Mouse (Mus musculus): ENCODE measurements at regions not wholly inside any gene's neighbourhood (a gene's known extent, or its start where the extent isn't known, plus 50 kb on each side); places are given as distances from the start of the nearest gene placed in this dataset.
"Not testable (repeated sequence)": the region's sequence is repeated elsewhere in the genome, so short reads cannot be mapped to it uniquely, and the experiment has no call there.

DNA sequence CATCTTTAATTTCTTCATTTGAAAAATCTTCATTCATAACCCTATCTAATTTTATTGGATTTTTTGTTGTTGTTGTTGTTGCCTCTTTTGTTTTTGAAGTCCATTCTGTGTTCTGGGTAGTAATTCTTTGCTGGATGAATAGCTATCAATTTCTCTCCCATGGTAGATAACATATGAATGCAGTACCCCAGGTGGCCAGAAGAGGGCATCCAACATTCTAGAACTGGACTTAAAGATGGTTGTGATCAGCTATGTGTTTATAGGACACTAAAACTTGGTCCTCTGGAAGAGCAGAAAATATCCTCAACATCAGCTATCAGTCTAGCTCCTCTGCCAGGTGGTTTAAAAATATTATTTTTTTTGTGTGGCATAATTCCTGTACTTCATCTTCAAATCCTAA, 73.0 kb downstream of the Prl2c3 start:
- not testable (repeated sequence) for H3K9ac ChIP-seq (ENCODE audit: low read length); H3K4me1 ChIP-seq (ENCODE audit: control insufficient read depth, insufficient read depth, low read length); ATAC-seq (ENCODE audit: insufficient read depth, low FRiP score); H3K36me3 ChIP-seq (ENCODE audit: control insufficient read depth, insufficient read depth, low read length); H3K4me3 ChIP-seq (replicated peaks; ENCODE audit: low read length); H3K4me2 ChIP-seq (ENCODE audit: low read depth, low read length); H3K9me3 ChIP-seq (replicated peaks; ENCODE audit: control insufficient read depth, low read length); H3K27me3 ChIP-seq (ENCODE audit: control insufficient read depth, insufficient read depth, low read length); H3K27ac ChIP-seq (ENCODE audit: low read length)

DNA sequence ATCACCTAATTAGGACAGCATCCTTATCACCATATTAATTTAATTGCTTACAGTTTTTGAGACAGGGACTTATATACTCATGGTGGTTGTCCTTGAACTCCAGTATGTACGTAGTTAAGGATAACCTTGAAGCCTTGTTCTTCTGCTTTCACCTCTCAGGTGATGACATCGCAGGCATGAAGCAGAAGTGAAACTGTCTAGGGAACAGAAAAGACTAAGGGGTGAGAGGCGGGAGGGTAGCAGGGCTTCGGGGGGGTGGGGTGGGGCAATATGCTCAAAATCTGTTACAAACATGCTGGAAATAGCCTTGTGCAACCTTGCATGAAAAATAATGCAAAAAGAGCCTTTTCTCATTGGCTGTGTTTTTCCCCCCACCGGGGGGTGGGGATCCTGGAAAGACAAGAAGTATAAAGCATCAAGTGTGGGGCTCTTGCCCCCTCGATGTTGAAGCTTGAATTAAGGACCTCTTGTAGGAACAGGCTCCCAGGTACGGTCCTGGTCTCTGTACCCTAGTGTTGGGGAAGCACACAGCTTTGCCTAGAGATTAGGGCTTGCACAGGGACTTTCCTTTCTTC, 81.8 kb downstream of the Prl2c3 start:
- 90% methylated on average over 7 of the region's 7 CpGs for WGBS

DNA sequence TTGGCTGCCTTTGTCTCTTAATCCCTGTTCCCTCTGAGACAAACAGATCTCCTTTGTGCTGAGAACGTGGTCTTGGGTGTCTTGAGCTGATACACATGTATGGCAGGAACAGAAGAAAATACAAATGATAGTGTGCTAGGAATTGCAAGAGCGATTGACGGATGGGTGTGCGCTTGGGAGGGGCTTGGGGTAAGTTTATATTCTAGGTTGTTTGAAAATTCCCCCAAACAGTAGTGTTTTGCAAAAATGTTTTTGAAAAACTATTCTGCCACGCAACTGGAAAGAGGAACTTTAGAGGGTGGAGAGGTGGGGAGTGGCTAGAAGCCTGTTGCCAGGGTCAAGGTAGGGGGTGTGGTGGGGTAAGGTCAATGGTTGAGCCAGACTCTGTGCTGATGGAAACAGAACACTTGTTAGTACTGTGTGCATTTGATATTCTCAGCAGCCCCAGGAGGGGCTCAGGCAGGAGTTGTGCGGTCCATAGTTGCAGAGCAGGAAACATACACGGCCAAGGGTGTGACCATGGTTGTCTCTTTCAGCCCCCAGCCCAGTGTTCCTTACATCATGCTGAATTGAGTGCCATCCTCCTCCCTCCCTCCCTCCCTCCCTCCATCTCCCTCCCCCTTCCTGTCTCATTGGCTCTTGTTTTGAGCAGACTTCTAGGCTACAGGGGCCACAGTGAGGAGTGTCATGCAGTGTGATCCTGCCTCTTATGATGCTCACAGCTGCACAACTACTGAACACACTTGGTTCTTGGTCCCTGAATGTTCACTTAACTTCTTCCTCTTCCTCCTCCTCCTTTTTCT, 88.2 kb downstream of the Prl2c3 start:
- H3K36me3 ChIP-seq (ENCODE audit: control insufficient read depth, insufficient read depth, low read length), result no peaks in the 10 kb centered on the region
- ATAC-seq (ENCODE audit: insufficient read depth, low FRiP score), result no peak
- H3K4me1 ChIP-seq (ENCODE audit: control insufficient read depth, insufficient read depth, low read length), result no peaks in the 10 kb centered on the region
- H3K27me3 ChIP-seq (ENCODE audit: control insufficient read depth, insufficient read depth, low read length), result no peaks in the 10 kb centered on the region
- no peaks in the 10 kb centered on the region for H3K9me3 ChIP-seq (replicated peaks; ENCODE audit: control insufficient read depth, low read length)
- H3K4me3 ChIP-seq (replicated peaks; ENCODE audit: low read length), result no peak overlapping the region
- H3K4me2 ChIP-seq (ENCODE audit: low read depth, low read length), result no peak overlapping the region
- H3K27ac ChIP-seq (ENCODE audit: low read length), result no peak overlapping the region
- 64% methylated on average over 7 of the region's 7 CpGs for WGBS
- no peak overlapping the region for H3K9ac ChIP-seq (ENCODE audit: low read length)

More for the DNA sequence above, 81.8 kb downstream of the Prl2c3 start:
- not testable (repeated sequence) for H3K9me3 ChIP-seq (replicated peaks; ENCODE audit: control insufficient read depth, low read length); ATAC-seq (ENCODE audit: insufficient read depth, low FRiP score); H3K4me3 ChIP-seq (replicated peaks; ENCODE audit: low read length); H3K4me2 ChIP-seq (ENCODE audit: low read depth, low read length); H3K9ac ChIP-seq (ENCODE audit: low read length); H3K27ac ChIP-seq (ENCODE audit: low read length); H3K4me1 ChIP-seq (ENCODE audit: control insufficient read depth, insufficient read depth, low read length); H3K36me3 ChIP-seq (ENCODE audit: control insufficient read depth, insufficient read depth, low read length); H3K27me3 ChIP-seq (ENCODE audit: control insufficient read depth, insufficient read depth, low read length)

DNA sequence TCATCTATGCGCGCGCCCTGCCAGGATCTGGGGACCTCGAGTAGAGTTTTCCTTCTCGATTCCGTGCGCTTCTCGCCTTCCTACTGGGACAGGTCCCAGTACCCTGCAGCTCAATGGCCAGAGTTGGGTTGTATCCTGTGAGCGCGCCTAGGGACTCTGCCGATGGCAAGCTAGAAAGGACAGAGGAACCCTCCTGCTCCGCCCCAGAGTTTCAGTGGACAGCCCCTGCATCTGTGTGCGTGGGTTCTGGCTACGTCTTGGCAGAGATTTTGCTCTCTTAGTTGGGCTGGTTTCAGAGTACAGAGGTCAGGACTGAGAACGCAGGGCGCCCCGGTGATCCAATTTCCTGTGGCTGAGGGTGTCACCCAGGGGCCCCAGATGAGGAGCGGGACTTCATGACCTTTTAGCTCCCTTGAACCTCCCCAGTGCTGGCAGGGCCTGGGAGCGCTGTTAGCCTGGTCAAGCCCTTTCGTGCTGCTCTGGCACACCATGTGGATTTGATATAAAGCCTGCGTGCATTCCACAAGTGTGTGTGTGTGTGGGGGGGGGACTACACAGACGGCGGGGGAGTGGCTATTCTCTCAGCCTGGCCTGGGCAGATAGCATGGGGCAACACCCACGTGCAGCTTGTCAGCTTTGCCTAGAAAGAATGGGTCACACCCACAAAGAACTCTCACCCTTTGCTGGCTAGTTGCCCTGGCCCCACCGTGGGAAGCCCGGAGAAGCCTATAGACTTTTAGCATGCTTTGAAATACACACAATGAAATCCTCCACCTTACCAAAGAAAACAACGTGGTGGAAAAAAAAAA, 96.9 kb downstream of the Prl2c3 start:
- H3K27ac ChIP-seq (ENCODE audit: low read length); H3K27me3 ChIP-seq (ENCODE audit: control insufficient read depth, insufficient read depth, low read length); H3K36me3 ChIP-seq (ENCODE audit: control insufficient read depth, insufficient read depth, low read length); H3K9ac ChIP-seq (ENCODE audit: low read length); H3K9me3 ChIP-seq (replicated peaks; ENCODE audit: control insufficient read depth, low read length); H3K4me1 ChIP-seq (ENCODE audit: control insufficient read depth, insufficient read depth, low read length): not testable (repeated sequence)
- WGBS, result 2% methylated on average over 14 of the region's 27 CpGs
- Histone ChIP-seq H3K4me3 (replicated peaks; ENCODE audit: low read length) (peak overlapping the region; percentile 30), H3K4me2 (ENCODE audit: low read depth, low read length) (peak overlapping the region; percentile 35)
- ATAC-seq (ENCODE audit: insufficient read depth, low FRiP score), result peak; percentile 69

DNA sequence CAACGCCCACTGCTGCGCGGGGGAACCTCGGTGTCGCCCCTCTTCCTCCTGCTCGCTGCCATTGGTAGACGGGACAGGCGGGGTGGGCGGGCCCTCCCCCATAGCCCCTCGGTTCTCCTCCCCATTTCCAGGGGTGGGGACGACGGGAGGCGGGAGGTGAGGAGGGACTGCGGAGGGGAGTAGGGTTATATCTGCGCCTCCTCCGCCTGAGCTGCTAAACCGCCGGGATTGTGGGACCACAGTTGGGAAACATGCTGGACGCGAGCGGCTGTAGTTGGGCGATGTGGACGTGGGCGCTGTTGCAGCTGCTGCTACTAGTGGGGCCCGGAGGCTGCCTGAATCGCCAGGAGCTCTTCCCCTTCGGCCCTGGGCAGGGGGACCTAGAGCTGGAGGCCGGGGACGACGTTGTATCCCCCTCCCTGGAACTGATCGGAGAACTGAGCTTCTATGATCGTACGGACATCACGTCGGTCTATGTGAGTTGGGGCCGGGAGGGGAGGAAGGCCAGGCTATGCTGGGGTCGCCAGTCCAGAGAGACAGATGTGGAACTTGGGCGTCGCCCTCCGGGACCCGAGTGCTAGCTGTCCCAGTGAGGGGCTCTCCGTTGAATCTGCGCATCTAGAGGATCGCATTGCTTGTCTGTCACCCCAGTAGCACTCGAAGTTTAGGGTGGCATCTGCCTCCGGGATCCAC, 97.6 kb downstream of the Prl2c3 start:
- peak; percentile 84 for ATAC-seq (ENCODE audit: insufficient read depth, low FRiP score)
- H3K9me3 ChIP-seq (replicated peaks; ENCODE audit: control insufficient read depth, low read length); H3K36me3 ChIP-seq (ENCODE audit: control insufficient read depth, insufficient read depth, low read length); H3K9ac ChIP-seq (ENCODE audit: low read length); H3K27me3 ChIP-seq (ENCODE audit: control insufficient read depth, insufficient read depth, low read length); H3K4me1 ChIP-seq (ENCODE audit: control insufficient read depth, insufficient read depth, low read length); H3K27ac ChIP-seq (ENCODE audit: low read length): not testable (repeated sequence)
- under 1% methylated on average over 26 of the region's 46 CpGs for WGBS
- H3K4me3 ChIP-seq (replicated peaks; ENCODE audit: low read length), result peak overlapping the region; percentile 30
- peak overlapping the region; percentile 21; the same call in 1 of the 2 replicates for H3K4me2 ChIP-seq (ENCODE audit: low read depth, low read length)

DNA sequence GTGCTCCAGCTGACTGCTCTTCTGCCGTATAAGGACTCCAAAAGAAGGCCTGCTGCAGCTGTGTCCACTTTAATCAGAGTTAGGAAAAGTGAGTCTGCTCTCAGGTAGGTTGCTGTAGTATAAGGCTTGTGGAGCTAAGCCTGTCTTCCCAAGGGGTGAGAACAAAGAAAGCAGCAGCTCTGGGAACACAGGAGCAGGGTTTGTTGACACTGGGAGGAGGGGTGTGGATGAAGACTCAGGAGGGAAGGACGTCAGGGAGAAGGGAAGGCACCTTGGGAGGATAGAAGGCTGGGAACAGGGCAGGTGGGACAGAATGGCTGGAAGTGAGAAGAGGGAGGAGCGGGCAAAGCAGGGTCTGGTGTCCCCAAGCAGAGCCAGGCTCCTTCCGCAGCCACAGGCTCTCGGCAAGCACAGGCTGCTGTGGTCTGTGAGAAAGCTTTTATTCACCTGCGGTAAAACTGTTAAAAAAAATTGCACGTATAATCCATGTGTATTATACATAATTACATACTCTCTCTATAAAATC, 106.2 kb downstream of the Prl2c3 start:
- H3K4me2 ChIP-seq (ENCODE audit: low read depth, low read length), result not testable (repeated sequence)

DNA sequence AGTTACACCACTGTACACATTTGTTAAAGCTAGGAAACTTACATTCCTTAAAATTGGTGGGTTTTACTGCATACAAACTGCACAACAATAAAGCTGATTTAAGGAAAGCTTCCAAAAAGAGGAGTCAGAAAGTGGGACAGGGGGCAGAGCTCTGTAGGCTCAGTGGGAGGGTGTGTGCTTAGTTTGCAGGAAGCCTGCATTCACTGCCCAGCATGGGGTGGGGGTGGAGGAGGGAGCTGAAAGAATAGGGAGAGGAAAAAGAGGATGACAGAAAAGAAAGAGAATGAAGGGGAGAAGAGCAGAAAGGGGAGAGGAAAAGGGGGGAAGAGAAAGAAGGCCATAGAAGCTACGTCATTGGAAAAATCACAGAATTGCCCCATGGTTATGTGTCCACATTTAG, 111.1 kb downstream of the Prl2c3 start:
- H3K27ac ChIP-seq (ENCODE audit: low read length), result not testable (repeated sequence)
- no CpG with 5 or more reads among the region's 1 CpGs for WGBS

More for the DNA sequence above, 106.2 kb downstream of the Prl2c3 start:
- ATAC-seq (ENCODE audit: insufficient read depth, low FRiP score), result peak; percentile 59; the same call in 1 of the 2 replicates
- WGBS, result 53% methylated on average over 4 of the region's 7 CpGs
- not testable (repeated sequence) for H3K27me3 ChIP-seq (ENCODE audit: control insufficient read depth, insufficient read depth, low read length); H3K4me3 ChIP-seq (replicated peaks; ENCODE audit: low read length); H3K36me3 ChIP-seq (ENCODE audit: control insufficient read depth, insufficient read depth, low read length); H3K27ac ChIP-seq (ENCODE audit: low read length); H3K9me3 ChIP-seq (replicated peaks; ENCODE audit: control insufficient read depth, low read length); H3K4me1 ChIP-seq (ENCODE audit: control insufficient read depth, insufficient read depth, low read length); H3K9ac ChIP-seq (ENCODE audit: low read length)

DNA sequence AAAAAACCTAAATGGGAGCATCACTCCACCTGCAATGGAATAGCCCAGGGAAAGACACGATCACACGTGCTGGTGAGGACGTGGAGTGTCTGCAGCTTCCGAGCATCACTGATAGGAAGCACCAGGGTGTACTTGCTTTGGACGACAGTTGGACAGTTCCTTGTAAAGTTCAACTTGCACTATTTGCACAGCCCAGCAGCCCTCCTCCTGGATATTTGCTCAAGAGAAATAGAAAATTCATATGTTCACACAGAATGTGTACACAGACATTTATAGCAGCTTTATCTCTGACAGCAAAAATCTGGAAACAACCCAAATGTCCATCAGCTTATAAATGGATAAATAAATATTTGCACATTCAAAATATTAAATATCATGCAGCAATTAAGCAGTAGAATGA, 111.7 kb downstream of the Prl2c3 start:
- WGBS, result 53% methylated on average over 2 of the region's 5 CpGs
- not testable (repeated sequence) for H3K27ac ChIP-seq (ENCODE audit: low read length); H3K4me1 ChIP-seq (ENCODE audit: control insufficient read depth, insufficient read depth, low read length); H3K9me3 ChIP-seq (replicated peaks; ENCODE audit: control insufficient read depth, low read length); H3K4me2 ChIP-seq (ENCODE audit: low read depth, low read length); H3K4me3 ChIP-seq (replicated peaks; ENCODE audit: low read length); H3K27me3 ChIP-seq (ENCODE audit: control insufficient read depth, insufficient read depth, low read length); H3K36me3 ChIP-seq (ENCODE audit: control insufficient read depth, insufficient read depth, low read length); H3K9ac ChIP-seq (ENCODE audit: low read length)
- ATAC-seq (ENCODE audit: insufficient read depth, low FRiP score), result peak; percentile 76

More for the DNA sequence above, 111.1 kb downstream of the Prl2c3 start:
- not testable (repeated sequence) for H3K27me3 ChIP-seq (ENCODE audit: control insufficient read depth, insufficient read depth, low read length); H3K4me2 ChIP-seq (ENCODE audit: low read depth, low read length); H3K4me1 ChIP-seq (ENCODE audit: control insufficient read depth, insufficient read depth, low read length); H3K4me3 ChIP-seq (replicated peaks; ENCODE audit: low read length); ATAC-seq (ENCODE audit: insufficient read depth, low FRiP score); H3K9me3 ChIP-seq (replicated peaks; ENCODE audit: control insufficient read depth, low read length); H3K9ac ChIP-seq (ENCODE audit: low read length); H3K36me3 ChIP-seq (ENCODE audit: control insufficient read depth, insufficient read depth, low read length)

Measured in stomach, embryonic 16.5 days (tissue).